Mouse (Mus musculus) hindbrain, embryonic 15.5 days (tissue): ENCODE measurements at regions not wholly inside any gene's neighbourhood (a gene's known extent, or its start where the extent isn't known, plus 50 kb on each side); places are given as distances from the start of the nearest gene placed in this dataset.

ENCODE experiments used
- ATAC-seq: fragments of 200-750 bp; cut with Nextera tagmentation; 2 replicates; pipeline ENCODE4 v1.8.0; 2017; ENCODE audit warnings: low read depth, moderate number of reproducible peaks, moderate TSS enrichment; ENCODE audit not compliant: low FRiP score
- H3K27ac ChIP-seq: fragments of 300-500 bp; sonication (generic); replicated peaks from 2 replicates; pipeline ENCODE4 v1.5.1; 2015; ENCODE audit warnings: mild to moderate bottlenecking, inconsistent platforms
- H3K27me3 ChIP-seq: fragments of 300-500 bp; sonication (generic); 2 replicates; pipeline ENCODE4 v1.6.1; 2015; ENCODE audit warnings: control low read depth, inconsistent platforms
- H3K36me3 ChIP-seq: fragments of 300-500 bp; sonication (generic); 2 replicates; pipeline ENCODE4 v1.6.1; 2015; ENCODE audit warnings: control low read depth, inconsistent platforms
- H3K4me1 ChIP-seq: fragments of 300-500 bp; sonication (generic); replicated peaks from 2 replicates; pipeline ENCODE4 v1.6.1; 2015; ENCODE audit warnings: control low read depth, inconsistent platforms
- H3K4me2 ChIP-seq: fragments of 300-500 bp; sonication (generic); 2 replicates; pipeline ENCODE4 v1.6.1; 2015; ENCODE audit warnings: moderate library complexity, mild to moderate bottlenecking, inconsistent platforms
- H3K4me3 ChIP-seq: fragments of 300-500 bp; sonication (generic); 2 replicates; pipeline ENCODE4 v1.5.1; 2015; ENCODE audit warnings: mild to moderate bottlenecking, inconsistent platforms
- H3K9ac ChIP-seq: fragments of 300-500 bp; sonication (generic); 2 replicates; pipeline ENCODE4 v1.6.1; 2015; ENCODE audit warnings: inconsistent platforms
- H3K9me3 ChIP-seq: fragments of 300-500 bp; sonication (generic); 2 replicates; pipeline ENCODE4 v1.6.1; 2016; ENCODE audit warnings: control low read depth, inconsistent platforms
- WGBS: fragments of 180-500 bp; shearing (Covaris S2); methylation state at CpG from one replicate; pipeline ENCODE4 v1.1.7; 2015; 5-methylcytosine and 5-hydroxymethylcytosine counted together

DNA sequence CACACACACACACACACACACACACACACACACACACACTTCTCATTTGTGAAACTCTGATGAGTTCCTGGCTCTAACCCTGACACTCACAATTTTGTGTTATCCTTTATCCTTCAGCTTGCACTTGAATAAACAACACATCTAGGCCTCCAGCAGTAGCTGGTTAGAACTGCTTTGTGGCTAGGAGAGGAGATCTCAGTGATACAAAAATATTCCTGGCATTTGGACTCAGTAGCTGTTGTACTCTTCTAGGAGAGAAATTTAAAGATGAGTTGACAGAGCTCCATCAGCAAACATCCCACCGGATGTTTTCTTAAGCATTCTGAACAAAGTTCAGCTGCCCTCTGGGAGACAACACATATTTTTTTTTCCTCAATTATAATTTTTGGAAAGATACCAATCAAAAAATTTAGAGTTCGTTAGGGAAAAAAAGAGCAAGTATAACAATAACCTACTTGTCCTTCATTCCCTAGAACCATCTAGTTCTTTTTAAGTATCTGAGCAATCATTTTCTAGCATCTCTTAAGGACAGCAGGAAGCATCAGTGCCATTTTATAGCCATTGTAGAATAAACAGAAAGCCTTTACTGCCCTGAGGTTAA lies 2118.7 kb downstream of the 9330182O14Rik start:
- ATAC-seq: no peak
- no peak overlapping the region for H3K9ac ChIP-seq
- WGBS: 76% methylated on average over 2 of the region's 2 CpGs

GRCm38 (mm10) chr15:42256343-42256742 lies 2122.2 kb downstream of the 9330182O14Rik start:
- no peaks in the 10 kb centered on the region for H3K36me3 ChIP-seq
- WGBS: 67% methylated on average over 2 of the region's 2 CpGs
- H3K27ac ChIP-seq: no peak overlapping the region
- H3K4me2 ChIP-seq: no peak overlapping the region
- no peak overlapping the region for H3K9ac ChIP-seq
- no peak for ATAC-seq
- no peaks in the 10 kb centered on the region for H3K9me3 ChIP-seq
- H3K4me1 ChIP-seq: no peaks in the 10 kb centered on the region
- H3K27me3 ChIP-seq: no peaks in the 10 kb centered on the region
- H3K4me3 ChIP-seq: no peak overlapping the region

More for the DNA sequence above, 2118.7 kb downstream of the 9330182O14Rik start:
- Histone ChIP-seq H3K4me1 (no peaks in the 10 kb centered on the region), H3K9me3 (no peaks in the 10 kb centered on the region), H3K27ac (no peak overlapping the region), H3K4me3 (no peak overlapping the region), H3K27me3 (no peaks in the 10 kb centered on the region), H3K4me2 (no peak overlapping the region), H3K36me3 (no peaks in the 10 kb centered on the region)

DNA sequence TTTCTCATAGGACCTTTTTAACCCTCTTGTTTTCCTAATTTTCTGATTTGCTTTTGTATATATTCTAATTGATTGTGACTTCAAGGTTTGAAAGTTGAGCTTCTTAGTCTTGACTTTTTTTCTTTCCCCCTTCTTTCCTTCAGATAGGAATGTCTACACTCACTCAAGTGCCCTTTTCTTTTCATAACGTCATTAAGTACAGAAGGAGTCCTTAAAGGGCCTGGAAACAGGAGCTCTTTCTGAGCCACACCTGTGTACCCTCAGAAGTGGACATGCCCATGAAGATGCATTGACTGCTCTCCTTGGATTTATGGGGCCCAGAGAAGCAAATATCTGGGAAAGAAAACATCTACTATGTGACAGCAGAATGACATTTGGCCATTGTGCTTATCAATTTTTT lies 2141.0 kb downstream of the 9330182O14Rik start:
- no peak overlapping the region for H3K27ac ChIP-seq
- H3K4me2 ChIP-seq: no peak overlapping the region
- H3K9ac ChIP-seq: no peak overlapping the region
- H3K36me3 ChIP-seq: no peaks in the 10 kb centered on the region
- H3K4me1 ChIP-seq: no peaks in the 10 kb centered on the region
- WGBS: 83% methylated on average over 1 of the region's 1 CpGs
- no peaks in the 10 kb centered on the region for H3K9me3 ChIP-seq
- no peak overlapping the region for H3K4me3 ChIP-seq
- no peaks in the 10 kb centered on the region for H3K27me3 ChIP-seq
- ATAC-seq: no peak

DNA sequence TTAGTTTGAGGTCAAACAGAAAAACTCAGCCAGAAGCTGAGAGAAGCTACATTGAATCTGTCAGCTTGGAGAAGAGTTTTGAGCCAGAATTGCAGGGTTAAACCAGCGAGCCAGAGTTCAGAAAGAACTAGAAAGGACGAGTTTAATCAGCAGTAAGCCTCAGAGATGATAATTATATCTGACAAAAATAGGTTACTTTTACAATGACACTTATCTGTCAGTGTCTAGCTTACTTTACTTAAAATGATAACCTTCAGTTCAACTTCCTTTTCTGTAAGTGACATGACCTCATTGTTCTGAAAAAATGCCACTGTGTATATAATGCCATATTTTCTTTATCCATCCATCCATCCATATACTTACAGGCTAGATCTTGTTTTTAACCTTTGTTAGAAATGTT lies 2143.1 kb downstream of the 9330182O14Rik start:
- no peak overlapping the region for H3K27ac ChIP-seq
- H3K9ac ChIP-seq: no peak overlapping the region
- no peak overlapping the region for H3K4me2 ChIP-seq
- H3K4me3 ChIP-seq: no peak overlapping the region
- ATAC-seq: no peak
- H3K4me1 ChIP-seq: no peaks in the 10 kb centered on the region
- 86% methylated on average over 2 of the region's 2 CpGs for WGBS
- H3K27me3 ChIP-seq: no peaks in the 10 kb centered on the region
- H3K9me3 ChIP-seq: no peaks in the 10 kb centered on the region
- no peaks in the 10 kb centered on the region for H3K36me3 ChIP-seq

GRCm38 (mm10) chr15:42280810-42281209 lies 2146.6 kb downstream of the 9330182O14Rik start:
- Histone ChIP-seq H3K27ac (no peak overlapping the region), H3K4me1 (no peaks in the 10 kb centered on the region), H3K4me2 (no peak overlapping the region), H3K9ac (no peak overlapping the region), H3K27me3 (no peaks in the 10 kb centered on the region), H3K4me3 (no peak overlapping the region), H3K36me3 (no peaks in the 10 kb centered on the region), H3K9me3 (no peaks in the 10 kb centered on the region)
- WGBS: 98% methylated on average over 3 of the region's 3 CpGs
- no peak for ATAC-seq

DNA sequence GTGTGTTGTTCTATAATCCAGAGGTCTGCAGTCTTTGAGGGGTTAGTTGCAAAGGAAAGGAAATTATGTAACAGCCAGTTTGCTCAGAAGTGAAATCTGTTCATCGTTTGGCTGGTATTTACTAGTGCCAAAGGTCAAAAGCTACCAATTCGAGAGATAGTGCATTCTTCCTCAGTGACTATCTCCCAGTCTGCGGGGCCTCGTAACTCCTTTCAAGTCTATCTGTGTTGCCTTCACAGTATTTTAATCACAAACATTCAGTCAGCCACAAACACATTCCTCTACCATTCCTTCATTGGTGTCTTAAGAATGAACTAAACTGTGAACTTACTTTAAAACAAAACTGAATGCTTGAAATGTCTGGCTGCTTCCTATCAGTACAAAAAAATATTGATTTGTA lies 2162.2 kb downstream of the 9330182O14Rik start:
- Histone ChIP-seq H3K9ac (no peak overlapping the region), H3K4me2 (no peak overlapping the region), H3K9me3 (no peaks in the 10 kb centered on the region), H3K4me1 (no peaks in the 10 kb centered on the region), H3K4me3 (no peak overlapping the region), H3K27me3 (no peaks in the 10 kb centered on the region), H3K27ac (no peak overlapping the region), H3K36me3 (no peaks in the 10 kb centered on the region)
- WGBS: 79% methylated on average over 4 of the region's 4 CpGs
- no peak for ATAC-seq

- Histone ChIP-seq H3K9ac (no peak overlapping the region), H3K4me3 (no peak overlapping the region), H3K4me2 (no peak overlapping the region), H3K9me3 (no peaks in the 10 kb centered on the region), H3K27me3 (no peaks in the 10 kb centered on the region), H3K27ac (no peak overlapping the region), H3K4me1 (no peaks in the 10 kb centered on the region), H3K36me3 (no peaks in the 10 kb centered on the region)
- no peak for ATAC-seq
Observed at GRCm38 (mm10) chr15:42297430-42297829, 2163.3 kb downstream of the 9330182O14Rik start.

DNA sequence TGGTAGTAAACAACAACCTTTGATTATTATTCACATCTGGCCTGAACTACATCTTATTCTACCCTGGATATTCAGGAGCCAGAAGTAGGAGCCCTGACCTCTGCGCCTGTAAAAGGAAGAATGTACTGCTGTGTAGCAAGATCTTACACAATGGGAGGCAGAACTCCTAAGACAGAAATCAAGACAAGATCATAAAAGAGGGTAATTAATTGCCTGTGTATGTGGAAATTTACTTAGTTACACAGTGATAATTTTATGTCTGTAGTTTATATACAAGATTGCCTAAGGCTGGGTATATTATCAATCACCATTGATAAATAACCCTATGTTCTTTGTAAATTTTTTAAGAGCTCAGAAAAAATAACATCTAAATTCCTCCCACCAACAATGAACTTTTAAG lies 2167.8 kb downstream of the 9330182O14Rik start:
- no peak for ATAC-seq
- Histone ChIP-seq H3K4me3 (no peak overlapping the region), H3K4me1 (no peaks in the 10 kb centered on the region), H3K36me3 (no peaks in the 10 kb centered on the region), H3K9me3 (no peaks in the 10 kb centered on the region), H3K4me2 (no peak overlapping the region), H3K27me3 (no peaks in the 10 kb centered on the region), H3K27ac (no peak overlapping the region), H3K9ac (no peak overlapping the region)
- WGBS: 70% methylated on average over 1 of the region's 1 CpGs

DNA sequence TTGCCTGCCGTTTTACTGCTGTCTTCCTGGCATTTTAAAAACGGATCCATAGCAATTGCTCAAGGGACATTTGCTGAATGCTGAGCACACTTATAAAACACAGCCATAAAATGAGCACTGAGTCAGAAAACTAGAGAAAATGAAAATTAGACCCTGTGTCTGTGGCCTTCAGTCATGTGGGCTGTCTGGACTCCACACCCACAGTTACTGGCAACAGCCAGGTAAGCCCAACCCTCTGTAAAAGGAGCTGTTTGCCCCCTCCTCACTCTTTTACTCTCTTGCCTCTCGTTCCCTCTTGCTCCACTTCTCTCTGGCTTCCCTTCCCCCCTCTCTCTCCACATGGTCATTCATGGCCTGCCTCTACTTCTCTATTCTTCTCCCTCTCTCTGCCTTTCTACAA lies 2169.9 kb downstream of the 9330182O14Rik start:
- no peak overlapping the region for H3K9ac ChIP-seq
- no peaks in the 10 kb centered on the region for H3K36me3 ChIP-seq
- no peak overlapping the region for H3K27ac ChIP-seq
- no peaks in the 10 kb centered on the region for H3K27me3 ChIP-seq
- whole genome bisulfite sequencing: 71% methylated on average over 3 of the region's 3 CpGs
- no peak overlapping the region for H3K4me2 ChIP-seq
- ATAC-seq: no peak
- no peaks in the 10 kb centered on the region for H3K9me3 ChIP-seq
- H3K4me1 ChIP-seq: no peaks in the 10 kb centered on the region
- no peak overlapping the region for H3K4me3 ChIP-seq

- no peak overlapping the region for H3K27ac ChIP-seq
- H3K4me1 ChIP-seq: no peaks in the 10 kb centered on the region
- ATAC-seq: 0 out of 2 replicates have a peak, but pooled peaks have one; percentile 66
- WGBS: 40% methylated on average over 5 of the region's 5 CpGs
- no peaks in the 10 kb centered on the region for H3K36me3 ChIP-seq
- no peaks in the 10 kb centered on the region for H3K9me3 ChIP-seq
- no peak overlapping the region for H3K4me2 ChIP-seq
- H3K27me3 ChIP-seq: no peaks in the 10 kb centered on the region
- H3K9ac ChIP-seq: no peak overlapping the region
- H3K4me3 ChIP-seq: no peak overlapping the region
Observed at GRCm38 (mm10) chr15:42309586-42309985, 2175.4 kb downstream of the 9330182O14Rik start.

DNA sequence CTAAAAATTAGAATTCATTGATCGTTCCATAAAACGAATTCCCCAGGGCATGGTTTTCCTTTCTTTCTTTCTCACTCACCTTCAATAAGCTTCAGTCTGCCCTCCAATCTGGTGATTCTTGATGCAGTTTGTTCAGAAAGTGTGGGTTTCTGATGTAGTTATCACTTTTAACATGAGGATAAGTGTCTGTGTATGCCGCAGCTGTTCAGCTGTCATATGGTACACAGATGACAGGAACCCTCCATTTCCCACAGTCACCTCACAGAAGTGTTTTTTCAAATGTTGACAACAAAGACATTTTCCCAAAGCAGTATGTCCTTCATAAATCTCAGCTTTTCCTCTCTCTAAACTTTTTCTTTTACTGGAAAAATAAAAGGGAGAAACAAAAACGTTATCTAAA lies 2177.0 kb downstream of the 9330182O14Rik start:
- ATAC-seq: no peak

DNA sequence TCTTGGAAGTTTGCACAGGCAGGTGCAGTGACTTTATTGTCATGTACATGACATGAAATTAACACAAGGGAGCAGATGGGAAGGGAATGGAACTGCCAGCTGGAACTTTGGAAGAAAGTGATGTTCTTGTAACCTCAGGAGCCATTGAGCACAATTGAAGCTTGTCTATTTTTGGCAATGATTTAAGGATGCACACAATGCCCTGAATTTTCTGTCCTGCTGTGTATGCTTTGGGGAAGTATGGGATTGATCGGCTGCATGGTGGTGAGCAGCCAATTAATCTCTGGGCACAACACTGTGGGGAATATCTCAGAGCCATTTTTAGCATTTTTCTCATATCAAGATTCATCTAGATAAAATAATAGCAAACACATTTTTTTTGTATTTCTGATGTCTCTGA lies 2186.2 kb downstream of the 9330182O14Rik start:
- Histone ChIP-seq H3K9me3 (no peaks in the 10 kb centered on the region), H3K27me3 (no peaks in the 10 kb centered on the region), H3K4me2 (no peak overlapping the region), H3K4me1 (0 out of 2 replicates have a peak, but pooled peaks cover 3% of the 10 kb centered on the region), H3K27ac (no peak overlapping the region), H3K4me3 (no peak overlapping the region), H3K36me3 (no peaks in the 10 kb centered on the region), H3K9ac (no peak overlapping the region)
- WGBS: 34% methylated on average over 1 of the region's 1 CpGs
- ATAC-seq: peak; percentile 54; the same call in 1 of the 2 replicates

More for the DNA sequence above, 2177.0 kb downstream of the 9330182O14Rik start:
- Histone ChIP-seq H3K4me2 (no peak overlapping the region), H3K27me3 (no peaks in the 10 kb centered on the region), H3K27ac (no peak overlapping the region), H3K4me1 (no peaks in the 10 kb centered on the region), H3K36me3 (no peaks in the 10 kb centered on the region), H3K9ac (no peak overlapping the region), H3K4me3 (no peak overlapping the region), H3K9me3 (no peaks in the 10 kb centered on the region)
- 68% methylated on average over 4 of the region's 4 CpGs for WGBS

GRCm38 (mm10) chr15:42322940-42323339 lies 2188.8 kb downstream of the 9330182O14Rik start:
- Histone ChIP-seq H3K4me1 (0 out of 2 replicates have a peak, but pooled peaks cover 5% of the 10 kb centered on the region), H3K36me3 (no peaks in the 10 kb centered on the region), H3K4me3 (no peak overlapping the region), H3K9ac (no peak overlapping the region), H3K9me3 (no peaks in the 10 kb centered on the region), H3K4me2 (no peak overlapping the region), H3K27ac (no peak overlapping the region), H3K27me3 (no peaks in the 10 kb centered on the region)
- ATAC-seq: no peak
- WGBS: 86% methylated on average over 1 of the region's 1 CpGs
